Mouse (Mus musculus): ENCODE measurements around the gene Ftsj1. TPM values are rescaled to one million over a fixed set of nuclear protein-coding genes. Genes with fewer than 3 reads are reported as not detected.
A peak's percentile ranks its signal among the peaks of the same experiment; 100 is the strongest.

Gene Ftsj1
- 30.3 and 40.3 TPM in 2 replicates for polyA plus RNA-seq (2016; fragmentation: Nextera tagmentation; extraction: Ambion mirVana)

DNA sequence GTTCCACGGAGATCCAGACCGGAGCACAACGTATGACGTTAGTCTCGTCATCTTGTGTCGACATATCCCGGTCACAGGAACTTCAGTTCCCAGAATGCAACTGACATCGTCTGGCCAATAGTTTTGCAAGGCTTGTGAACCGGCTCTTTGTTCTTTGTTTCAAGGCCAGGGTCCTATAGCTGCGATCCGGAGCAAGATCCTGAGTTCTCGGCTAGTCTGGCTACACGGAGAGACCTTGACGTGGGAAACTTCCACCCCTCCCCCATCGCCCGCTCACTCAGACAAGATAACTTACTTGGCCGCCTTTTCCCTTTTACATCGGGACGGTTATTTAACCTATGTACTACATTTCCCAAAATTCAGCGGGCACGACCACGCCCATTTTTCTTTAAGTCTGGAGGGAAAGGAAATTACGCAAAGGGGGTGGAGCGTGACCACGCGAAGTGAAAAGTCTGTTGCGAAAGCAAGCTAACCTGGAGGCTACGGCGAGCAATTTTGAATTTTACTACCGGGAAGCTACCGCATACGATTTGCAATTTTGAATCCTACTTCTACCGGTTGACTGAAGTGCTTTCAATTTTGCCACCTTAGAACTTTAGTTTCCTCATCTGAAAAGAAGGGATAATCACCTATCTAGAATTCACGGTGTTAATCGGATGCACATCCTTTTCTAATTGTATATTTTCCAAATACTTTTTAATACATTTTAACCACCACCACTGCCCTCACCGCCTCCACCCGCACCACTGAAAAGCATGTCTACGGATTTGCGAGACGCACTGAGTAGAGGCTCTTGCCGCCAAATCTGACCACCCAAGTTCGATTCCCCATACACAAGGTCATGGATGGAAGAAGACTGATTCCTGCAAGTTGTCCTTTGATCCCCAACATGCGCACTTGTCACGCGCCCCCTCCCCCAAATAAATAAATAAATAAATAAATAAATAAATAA lies at the start of gene Ftsj1:
Gene Ftsj1, minus strand, starts transcription at position 73 of the 952 bp plus-strand sequence.
- peak; percentile 90 for DNase-seq (ENCODE audit: low spot score)
- Histone ChIP-seq H3K9me3 (no peaks in the 10 kb centered on the region), H3K36me3 (no peaks in the 10 kb centered on the region), H3K27me3 (ENCODE audit: insufficient read depth, poor library complexity, severe bottlenecking) (no peaks in the 10 kb centered on the region), H3K4me3 (peak within 1 kb of the TSS; percentile 68), H3K27ac (peak within 1 kb of the TSS; percentile 86), H3K4me1 (no peaks in the 10 kb centered on the region; the same call in 1 of the 2 replicates)
- WGBS, result 11% methylated on average over 45 of the region's 45 CpGs

GRCm38 (mm10) chrX:8288621-8289020 lies 36.4 kb upstream of the Ftsj1 start:
- DNase-seq (ENCODE audit: low spot score), result no peak
- H3K9me3 ChIP-seq, result no peaks in the 10 kb centered on the region
- 70% methylated on average over 5 of the region's 5 CpGs for WGBS
- H3K27ac ChIP-seq, result no peak overlapping the region
- H3K4me1 ChIP-seq, result no peaks in the 10 kb centered on the region
- no peaks in the 10 kb centered on the region for H3K27me3 ChIP-seq (ENCODE audit: insufficient read depth, poor library complexity, severe bottlenecking)
- H3K36me3 ChIP-seq, result no peaks in the 10 kb centered on the region
- no peak overlapping the region for H3K4me3 ChIP-seq

GRCm38 (mm10) chrX:8274056-8274455 lies 21.9 kb upstream of the Ftsj1 start:
- H3K4me1 ChIP-seq, result 0 out of 2 replicates have a peak, but pooled peaks cover 4% of the 10 kb centered on the region
- H3K9me3 ChIP-seq, result no peaks in the 10 kb centered on the region
- H3K36me3 ChIP-seq, result no peaks in the 10 kb centered on the region
- H3K4me3 ChIP-seq, result no peak overlapping the region
- peaks cover 13% of the 10 kb centered on the region; the same call in 1 of the 2 replicates for H3K27me3 ChIP-seq (ENCODE audit: insufficient read depth, poor library complexity, severe bottlenecking)
- no peak overlapping the region for H3K27ac ChIP-seq
- 83% methylated on average over 5 of the region's 5 CpGs for WGBS
- no peak for DNase-seq (ENCODE audit: low spot score)

DNA sequence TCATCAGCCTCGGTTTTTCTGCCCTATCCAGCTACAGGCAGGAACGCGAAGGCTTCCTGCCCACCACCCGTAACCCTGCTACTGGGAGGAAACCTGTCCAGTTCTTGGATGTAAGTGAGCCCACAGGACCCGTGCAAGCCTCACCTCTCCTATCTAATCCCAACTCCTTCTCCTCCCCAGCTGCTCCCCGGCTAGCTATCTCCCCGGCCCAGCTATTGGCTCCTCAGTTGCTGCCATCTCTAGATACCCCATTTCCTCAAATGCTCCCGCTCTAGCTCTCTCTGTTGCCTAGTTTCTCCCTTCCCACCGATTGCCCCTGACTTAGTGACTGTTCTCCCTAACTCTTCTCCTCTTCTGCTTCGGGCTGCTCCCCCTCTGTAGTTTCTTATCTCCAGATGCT lies 19.8 kb upstream of the Ftsj1 start:
- Histone ChIP-seq H3K27ac (no peak overlapping the region), H3K4me3 (peak overlapping the region; percentile 46), H3K36me3 (no peaks in the 10 kb centered on the region), H3K9me3 (no peaks in the 10 kb centered on the region), H3K4me1 (0 out of 2 replicates have a peak, but pooled peaks cover 4% of the 10 kb centered on the region), H3K27me3 (ENCODE audit: insufficient read depth, poor library complexity, severe bottlenecking) (peaks cover 13% of the 10 kb centered on the region; the same call in 1 of the 2 replicates)
- 24% methylated on average over 10 of the region's 10 CpGs for WGBS
- DNase-seq (ENCODE audit: low spot score), result no peak

DNA sequence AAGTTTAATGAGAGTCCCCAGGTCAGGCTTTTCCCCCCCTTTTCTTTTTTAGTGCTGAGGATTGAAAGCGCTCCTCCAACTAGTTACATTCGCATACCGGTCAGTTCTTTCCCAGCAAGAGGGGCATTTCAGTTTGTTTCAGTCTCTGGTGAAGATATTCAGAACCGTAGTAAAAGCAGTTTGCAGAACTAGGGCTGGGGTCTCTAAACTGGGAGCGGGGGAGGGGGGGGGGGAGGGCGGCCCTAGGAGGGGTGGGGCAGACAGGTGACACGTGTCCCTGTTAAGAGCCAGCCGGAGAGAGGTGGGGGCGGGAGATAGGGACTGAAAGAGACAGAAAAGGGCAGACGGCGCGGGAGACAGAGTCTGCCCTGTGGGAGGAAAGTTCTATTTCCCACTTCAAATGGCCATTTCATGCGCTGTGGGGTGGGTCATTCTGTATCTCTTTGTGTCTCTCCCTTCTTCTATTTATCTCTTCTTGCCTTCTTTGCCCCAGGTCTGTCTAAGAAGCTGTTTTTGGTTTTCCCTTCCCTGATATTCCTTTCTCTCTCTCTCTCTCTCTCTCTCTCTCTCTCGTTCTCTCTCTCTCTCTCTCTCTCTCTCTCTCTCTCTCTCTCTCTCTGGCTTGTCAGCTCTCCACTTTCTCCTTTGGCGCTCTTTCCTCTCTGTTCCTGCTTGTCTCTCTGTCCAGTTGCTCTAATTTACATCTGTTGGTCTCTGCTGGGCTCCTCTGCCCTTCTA lies 19.0 kb upstream of the Ftsj1 start, which contains the start of gene Slc38a5:
Gene Slc38a5, plus strand, starts transcription at position 51 of the 738 bp plus-strand sequence.
- Histone ChIP-seq H3K4me1 (0 out of 2 replicates have a peak, but pooled peaks cover 4% of the 10 kb centered on the region), H3K4me3 (peak within 1 kb of the TSS; percentile 46), H3K27me3 (ENCODE audit: insufficient read depth, poor library complexity, severe bottlenecking) (peaks cover 13% of the 10 kb centered on the region; the same call in 1 of the 2 replicates), H3K9me3 (no peaks in the 10 kb centered on the region), H3K27ac (no peak within 1 kb of the TSS), H3K36me3 (no peaks in the 10 kb centered on the region)
- no peak for DNase-seq (ENCODE audit: low spot score)
- 21% methylated on average over 13 of the region's 15 CpGs for WGBS

DNA sequence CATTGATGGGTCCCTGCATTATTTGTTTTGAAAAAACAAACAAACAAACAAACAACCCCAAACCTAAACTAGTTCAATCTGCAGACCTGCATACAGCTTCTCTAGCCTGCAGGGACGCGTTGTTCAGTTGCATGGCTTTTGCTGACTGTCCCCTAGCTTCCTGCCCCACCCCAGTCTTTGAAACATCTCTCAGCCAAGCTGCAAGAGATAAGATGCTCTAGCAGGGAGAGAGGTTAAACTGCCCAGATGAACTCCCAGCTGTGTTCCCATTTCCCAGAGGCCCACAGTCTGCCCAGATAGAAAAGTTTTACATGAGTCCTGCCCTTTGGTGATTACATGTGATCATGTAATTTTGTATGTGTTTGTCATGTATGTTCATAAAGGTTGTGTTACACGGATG lies 12.0 kb upstream of the Ftsj1 start:
- H3K36me3 ChIP-seq, result no peaks in the 10 kb centered on the region
- no peaks in the 10 kb centered on the region for H3K4me1 ChIP-seq
- no peaks in the 10 kb centered on the region for H3K27me3 ChIP-seq (ENCODE audit: insufficient read depth, poor library complexity, severe bottlenecking)
- H3K27ac ChIP-seq, result no peak overlapping the region
- DNase-seq (ENCODE audit: low spot score), result no peak
- H3K4me3 ChIP-seq, result no peak overlapping the region
- H3K9me3 ChIP-seq, result no peaks in the 10 kb centered on the region
- 63% methylated on average over 3 of the region's 3 CpGs for WGBS

DNA sequence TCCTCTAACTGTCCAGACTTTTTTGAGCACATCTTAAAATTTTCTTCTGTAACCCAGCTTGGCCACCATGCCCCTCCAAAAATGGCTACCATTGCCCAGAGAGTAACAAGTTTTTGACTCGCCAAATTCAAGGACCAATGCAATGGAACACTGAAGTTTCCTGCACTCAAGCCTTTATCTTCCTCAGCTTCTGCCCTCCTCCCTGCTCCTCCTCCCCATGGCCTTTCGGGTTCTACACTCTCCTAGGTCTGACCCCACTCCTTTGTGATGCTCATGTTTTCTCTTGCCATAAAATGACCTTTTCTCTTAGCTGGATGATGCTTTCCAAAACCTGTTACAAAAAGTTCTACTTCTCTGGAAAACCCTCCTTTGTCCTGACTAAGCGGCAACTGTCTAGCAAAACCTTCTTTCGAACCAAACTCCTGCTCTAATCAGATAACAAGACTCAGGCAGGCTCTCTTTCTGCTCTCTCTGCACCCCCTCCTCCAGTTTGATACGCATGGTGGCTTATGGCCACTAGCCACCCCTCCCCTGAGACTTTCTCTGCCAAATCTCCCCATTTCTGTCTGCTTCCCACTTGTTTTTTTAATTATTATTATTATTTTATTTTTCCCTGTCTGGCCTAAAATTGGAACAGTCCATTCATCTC lies 11.1 kb upstream of the Ftsj1 start:
- Histone ChIP-seq H3K36me3 (no peaks in the 10 kb centered on the region), H3K4me1 (no peaks in the 10 kb centered on the region), H3K27ac (no peak overlapping the region), H3K27me3 (ENCODE audit: insufficient read depth, poor library complexity, severe bottlenecking) (no peaks in the 10 kb centered on the region), H3K9me3 (no peaks in the 10 kb centered on the region), H3K4me3 (no peak overlapping the region)
- 68% methylated on average over 5 of the region's 5 CpGs for WGBS
- DNase-seq (ENCODE audit: low spot score), result no peak

DNA sequence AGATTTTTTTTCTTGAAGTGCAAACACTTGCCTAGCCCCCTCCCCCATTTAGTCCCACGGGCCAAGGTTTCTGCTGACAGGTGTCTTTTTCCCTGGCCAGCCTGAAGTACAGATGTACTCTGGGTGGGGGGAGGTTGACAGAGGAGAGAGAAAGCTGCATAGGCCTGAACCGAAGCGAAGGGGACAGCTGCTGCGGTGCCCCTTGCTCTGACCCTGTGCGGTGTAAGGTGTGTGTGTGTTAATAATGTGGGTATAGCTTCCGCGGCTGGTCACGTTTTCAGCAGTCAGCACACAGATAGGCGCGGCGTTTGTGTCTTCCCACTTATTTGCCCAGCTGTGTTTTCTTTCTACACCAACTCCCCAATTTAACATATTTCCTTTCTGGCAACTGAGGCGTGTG lies 7.3 kb upstream of the Ftsj1 start:
- no peak for DNase-seq (ENCODE audit: low spot score)
- H3K27me3 ChIP-seq (ENCODE audit: insufficient read depth, poor library complexity, severe bottlenecking), result no peaks in the 10 kb centered on the region
- no peak overlapping the region for H3K27ac ChIP-seq
- no peaks in the 10 kb centered on the region for H3K36me3 ChIP-seq
- H3K9me3 ChIP-seq, result no peaks in the 10 kb centered on the region
- no peak overlapping the region for H3K4me3 ChIP-seq
- WGBS, result 78% methylated on average over 12 of the region's 12 CpGs
- no peaks in the 10 kb centered on the region for H3K4me1 ChIP-seq

- no peak overlapping the region for H3K4me3 ChIP-seq
- no peaks in the 10 kb centered on the region for H3K27me3 ChIP-seq (ENCODE audit: insufficient read depth, poor library complexity, severe bottlenecking)
- H3K9me3 ChIP-seq, result no peaks in the 10 kb centered on the region
- H3K27ac ChIP-seq, result no peak overlapping the region
- H3K4me1 ChIP-seq, result no peaks in the 10 kb centered on the region; the same call in 1 of the 2 replicates
- WGBS, result 34% methylated on average over 3 of the region's 6 CpGs
- DNase-seq (ENCODE audit: low spot score), result no peak
- H3K36me3 ChIP-seq, result no peaks in the 10 kb centered on the region
Measured at GRCm38 (mm10) chrX:8255807-8256206, 3.6 kb upstream of the Ftsj1 start.

GRCm38 (mm10) chrX:8253711-8254110 lies 1.5 kb upstream of the Ftsj1 start:
- Histone ChIP-seq H3K4me3 (no peak overlapping the region), H3K4me1 (no peaks in the 10 kb centered on the region; the same call in 1 of the 2 replicates), H3K27ac (no peak overlapping the region), H3K36me3 (no peaks in the 10 kb centered on the region), H3K9me3 (no peaks in the 10 kb centered on the region), H3K27me3 (ENCODE audit: insufficient read depth, poor library complexity, severe bottlenecking) (no peaks in the 10 kb centered on the region)
- no peak for DNase-seq (ENCODE audit: low spot score)
- WGBS, result 71% methylated on average over 2 of the region's 2 CpGs

DNA sequence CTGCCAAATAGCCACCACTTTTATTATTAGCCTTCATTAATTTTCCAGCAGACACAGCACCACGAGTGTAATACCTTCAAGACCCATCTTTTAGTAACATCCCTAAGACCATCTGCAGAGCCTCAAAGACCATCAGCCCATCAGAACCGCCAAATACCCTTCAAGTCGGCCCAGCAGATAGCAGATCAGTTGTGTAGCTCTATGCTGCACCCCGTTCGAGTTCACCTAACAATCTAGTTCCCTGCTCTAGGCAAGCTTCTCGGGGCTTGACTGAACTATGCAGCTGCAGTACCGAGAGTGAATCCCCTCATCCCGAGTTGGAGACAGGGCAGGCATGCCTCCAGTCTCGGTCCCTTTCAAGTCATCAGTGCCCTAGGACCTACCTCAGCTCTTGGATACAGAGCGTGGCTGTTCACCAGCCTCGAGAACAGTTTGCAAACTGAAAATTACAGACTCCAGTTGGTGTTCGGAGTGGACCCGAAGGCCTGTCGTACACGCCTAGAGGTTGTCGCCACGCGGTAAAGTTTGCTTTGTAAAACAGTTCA lies 345 bp downstream of the Ftsj1 start:
- H3K27ac ChIP-seq, result peak overlapping the region; percentile 86

DNA sequence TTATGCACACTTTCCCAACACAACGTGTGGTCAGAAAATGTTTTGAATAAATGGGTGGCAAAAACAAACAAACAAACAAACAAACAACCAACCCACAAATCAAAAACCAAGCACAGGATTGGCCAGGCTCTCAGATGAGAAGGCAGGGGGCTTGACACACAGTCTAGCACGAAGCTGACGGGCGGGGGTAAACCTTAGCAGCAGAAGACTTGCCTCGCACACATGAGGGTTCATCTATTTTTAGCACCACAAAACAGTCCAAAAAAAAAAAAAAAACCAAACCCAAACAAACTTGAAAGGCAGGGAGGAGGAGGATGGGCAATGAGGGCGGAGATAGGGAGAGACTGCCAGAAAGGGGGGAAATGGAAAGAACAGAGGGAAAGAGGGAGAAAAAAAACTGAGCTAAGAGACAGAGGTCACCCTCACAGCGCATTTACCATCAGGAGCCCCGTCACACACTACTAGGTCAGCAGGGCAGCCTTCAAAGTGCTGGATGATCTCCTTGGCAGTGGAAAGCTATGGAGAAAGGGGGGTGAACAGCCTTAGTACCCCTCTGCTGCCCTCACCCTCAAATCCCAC lies 3.6 kb downstream of the Ftsj1 start:
- H3K27me3 ChIP-seq (ENCODE audit: insufficient read depth, poor library complexity, severe bottlenecking), result no peaks in the 10 kb centered on the region
- 70% methylated on average over 8 of the region's 8 CpGs for WGBS
- no peaks in the 10 kb centered on the region; the same call in 1 of the 2 replicates for H3K4me1 ChIP-seq
- H3K27ac ChIP-seq, result no peak overlapping the region
- DNase-seq (ENCODE audit: low spot score), result no peak
- H3K4me3 ChIP-seq, result no peak overlapping the region
- H3K9me3 ChIP-seq, result no peaks in the 10 kb centered on the region
- no peaks in the 10 kb centered on the region; the same call in 1 of the 2 replicates for H3K36me3 ChIP-seq

More for the DNA sequence above, 345 bp downstream of the Ftsj1 start:
- H3K9me3 ChIP-seq, result no peaks in the 10 kb centered on the region
- WGBS, result 12% methylated on average over 18 of the region's 18 CpGs
- H3K27me3 ChIP-seq (ENCODE audit: insufficient read depth, poor library complexity, severe bottlenecking), result no peaks in the 10 kb centered on the region
- no peaks in the 10 kb centered on the region for H3K36me3 ChIP-seq
- peak overlapping the region; percentile 68 for H3K4me3 ChIP-seq
- DNase-seq (ENCODE audit: low spot score), result no peak
- H3K4me1 ChIP-seq, result no peaks in the 10 kb centered on the region; the same call in 1 of the 2 replicates
